Mouse (Mus musculus): ENCODE measurements around the gene Wwc2.

DNA sequence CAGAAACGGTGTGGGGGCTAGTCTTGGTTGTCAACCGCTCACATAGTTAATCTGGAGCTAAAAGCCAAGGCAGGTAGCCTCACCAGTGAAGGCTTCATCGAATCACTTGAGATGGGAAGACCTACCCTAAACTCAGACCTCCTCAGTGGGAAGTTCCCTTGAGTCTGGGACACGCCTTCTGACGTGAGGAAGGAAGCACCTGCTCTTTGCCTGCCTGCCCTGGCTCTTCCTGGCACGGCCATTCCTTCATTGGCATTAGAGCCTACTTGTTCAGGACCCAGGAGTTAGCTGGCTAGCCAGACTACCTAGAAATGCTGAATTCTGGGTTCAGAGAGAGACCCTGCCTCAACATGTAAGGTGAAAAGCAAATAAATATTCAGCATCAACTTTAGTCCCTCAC is 9.6 kb downstream of the Wwc2 start:
- no peak for TF ChIP-seq USF1 (IDR thresholded peaks at IDR 0.05; ENCODE audit: low read depth)
- TF ChIP-seq POLR2A (IDR thresholded peaks at IDR 0.05; ENCODE audit: insufficient read length, low read depth): no peak
- TF ChIP-seq POLR2AphosphoS2 (IDR thresholded peaks at IDR 0.05; ENCODE audit: insufficient read length, low read depth): no peak
- no peak for TF ChIP-seq MAX (IDR thresholded peaks at IDR 0.05; ENCODE audit: low read depth)
- no peak for TF ChIP-seq CEBPB (IDR thresholded peaks at IDR 0.05; ENCODE audit: insufficient read depth, poor library complexity, severe bottlenecking)
- no peak for TF ChIP-seq E2F4 (IDR thresholded peaks at IDR 0.05; ENCODE audit: insufficient read depth)
- TF ChIP-seq MYOG (IDR thresholded peaks at IDR 0.05; ENCODE audit: control insufficient read depth in 1 of 3, insufficient read depth in 1 of 3, insufficient read length in 2 of 3, low read depth in 2 of 3): no peak
- no peak for TF ChIP-seq REST (IDR thresholded peaks at IDR 0.05; ENCODE audit: insufficient read depth, insufficient read length)
- TF ChIP-seq TCF12 (IDR thresholded peaks at IDR 0.05; ENCODE audit: insufficient read depth, poor library complexity, severe bottlenecking): no peak
- no peak for TF ChIP-seq MYOD1 (IDR thresholded peaks at IDR 0.05; ENCODE audit: control insufficient read depth in 1 of 3, insufficient read length in 2 of 3, low read depth in 2 of 3)
- no peak for TF ChIP-seq SRF (IDR thresholded peaks at IDR 0.05; ENCODE audit: control insufficient read depth, insufficient read length, low read depth)
- no peak for TF ChIP-seq TCF3 (IDR thresholded peaks at IDR 0.05; ENCODE audit: insufficient read length, low read depth)

Measured in myocyte (in vitro differentiated cells).